Mouse (Mus musculus): ENCODE data around the gene Ltf. TPM values are rescaled to one million over a fixed set of nuclear protein-coding genes. Genes with fewer than 3 reads are reported as not detected.

Gene Ltf
- polyA plus RNA-seq, 1 experiment from 2014 or later: 247 TPM

DNA sequence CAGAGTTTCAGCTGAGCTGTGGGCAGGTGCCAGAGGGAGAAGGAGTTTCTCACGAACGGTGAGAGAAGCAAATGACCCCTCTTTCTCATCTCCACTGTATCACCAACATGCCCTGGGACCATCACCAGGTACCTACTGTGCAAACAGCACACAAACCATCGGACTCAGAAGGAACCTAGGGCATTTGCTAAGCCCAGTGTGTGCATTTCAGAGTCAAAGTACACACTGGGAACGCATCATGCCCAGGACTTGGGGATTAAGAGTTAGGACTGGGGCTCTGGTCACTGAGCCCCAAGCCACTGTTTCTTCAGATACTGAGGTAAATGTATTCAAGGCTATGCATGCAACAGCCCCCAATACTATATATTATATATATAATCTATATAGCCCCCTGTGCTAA, 31.7 kb upstream of the Ltf start:
- Histone ChIP-seq H3K27ac (ENCODE audit: low read depth) (peak overlapping the region; percentile 90), H3K27me3 (ENCODE audit: insufficient read depth, low read length) (no peaks in the 10 kb centered on the region), H3K9ac (replicated peaks) (peak overlapping the region; percentile 42; the same call in 1 of the 2 replicates), H3K4me3 (ENCODE audit: low read depth, low read length) (peak overlapping the region; percentile 1), H3K4me2 (ENCODE audit: low read depth, low read length) (peak overlapping the region; percentile 68), H3K4me1 (ENCODE audit: insufficient read depth) (peaks cover 10% of the 10 kb centered on the region), H3K9me3 (ENCODE audit: low read length) (no peaks in the 10 kb centered on the region), H3K36me3 (replicated peaks; ENCODE audit: insufficient read depth, low read length) (no peaks in the 10 kb centered on the region)
- no peak for ATAC-seq
- DNase-seq: no peak
- 64% methylated on average over 4 of the region's 4 CpGs for WGBS (ENCODE audit: insufficient replicate concordance)
- TF ChIP-seq EP300 (IDR thresholded peaks at IDR 0.05; ENCODE audit: low read depth) (no peak), CTCF (IDR thresholded peaks at IDR 0.05; ENCODE audit: low read depth) (no peak)

DNA sequence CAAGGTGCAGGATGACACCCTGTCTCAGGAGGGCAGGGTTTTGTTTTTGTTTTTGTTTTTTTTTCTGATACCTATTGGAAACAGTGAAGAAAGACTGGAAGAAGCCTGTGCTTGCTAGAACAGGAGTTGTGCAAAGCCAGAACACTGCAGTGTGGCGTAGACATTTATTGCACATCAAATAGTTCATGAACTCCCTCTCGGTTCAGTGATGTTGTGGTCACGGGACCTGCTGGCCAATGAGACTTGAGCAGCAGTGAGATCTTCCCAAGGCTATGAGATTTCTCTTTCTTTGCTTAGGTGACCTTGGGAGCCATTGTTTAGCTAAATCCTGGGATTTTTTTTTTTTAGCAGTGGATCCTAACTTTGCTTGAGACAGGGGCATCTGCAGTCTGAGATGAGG, 31.0 kb upstream of the Ltf start:
- 0 out of 2 replicates have a peak, but pooled peaks have one; percentile 9 for TF ChIP-seq EP300 (IDR thresholded peaks at IDR 0.05; ENCODE audit: low read depth)
- no peak for TF ChIP-seq CTCF (IDR thresholded peaks at IDR 0.05; ENCODE audit: low read depth)
- Histone ChIP-seq H3K9ac (replicated peaks) (peak overlapping the region; percentile 63; the same call in 1 of the 2 replicates), H3K27ac (ENCODE audit: low read depth) (peak overlapping the region; percentile 90), H3K9me3 (ENCODE audit: low read length) (no peaks in the 10 kb centered on the region), H3K4me1 (ENCODE audit: insufficient read depth) (peaks cover 10% of the 10 kb centered on the region), H3K4me2 (ENCODE audit: low read depth, low read length) (peak overlapping the region; percentile 68), H3K36me3 (replicated peaks; ENCODE audit: insufficient read depth, low read length) (no peaks in the 10 kb centered on the region), H3K27me3 (ENCODE audit: insufficient read depth, low read length) (no peaks in the 10 kb centered on the region), H3K4me3 (ENCODE audit: low read depth, low read length) (peak overlapping the region; percentile 42; the same call in 1 of the 2 replicates)
- DNase-seq: no peak
- WGBS (ENCODE audit: insufficient replicate concordance): 48% methylated on average over 3 of the region's 3 CpGs
- ATAC-seq: peak; percentile 66

DNA sequence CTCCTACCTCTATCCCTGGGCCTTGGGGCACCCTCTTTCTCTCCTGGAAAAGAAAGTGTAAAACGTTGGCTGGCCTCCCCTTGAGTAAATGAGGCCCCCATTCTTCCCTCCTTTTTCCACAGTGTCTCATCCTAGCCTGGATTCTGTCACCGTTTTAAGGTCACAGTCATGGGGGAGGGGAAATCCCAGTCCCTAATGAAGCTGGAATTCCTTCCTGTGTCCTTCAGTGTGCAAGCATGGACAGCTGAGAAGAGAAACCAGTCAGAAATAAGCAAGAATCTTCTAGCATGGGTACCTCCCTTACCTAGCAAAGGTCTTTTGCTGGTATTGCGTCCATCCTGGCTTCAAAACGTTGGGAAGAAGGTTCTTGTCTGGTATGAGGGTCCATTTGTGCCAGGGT, 29.9 kb upstream of the Ltf start:
- H3K4me1 ChIP-seq (ENCODE audit: insufficient read depth): peaks cover 9% of the 10 kb centered on the region
- WGBS (ENCODE audit: insufficient replicate concordance): 43% methylated on average over 4 of the region's 4 CpGs
- H3K4me3 ChIP-seq (ENCODE audit: low read depth, low read length): peak overlapping the region; percentile 42
- TF ChIP-seq EP300 (IDR thresholded peaks at IDR 0.05; ENCODE audit: low read depth) (no peak), CTCF (IDR thresholded peaks at IDR 0.05; ENCODE audit: low read depth) (no peak)
- H3K9me3 ChIP-seq (ENCODE audit: low read length): no peaks in the 10 kb centered on the region
- H3K27me3 ChIP-seq (ENCODE audit: insufficient read depth, low read length): no peaks in the 10 kb centered on the region
- H3K36me3 ChIP-seq (replicated peaks; ENCODE audit: insufficient read depth, low read length): no peaks in the 10 kb centered on the region
- peak overlapping the region; percentile 63 for H3K9ac ChIP-seq (replicated peaks)
- H3K4me2 ChIP-seq (ENCODE audit: low read depth, low read length): peak overlapping the region; percentile 68
- ATAC-seq: no peak
- H3K27ac ChIP-seq (ENCODE audit: low read depth): peak overlapping the region; percentile 90
- no peak for DNase-seq

DNA sequence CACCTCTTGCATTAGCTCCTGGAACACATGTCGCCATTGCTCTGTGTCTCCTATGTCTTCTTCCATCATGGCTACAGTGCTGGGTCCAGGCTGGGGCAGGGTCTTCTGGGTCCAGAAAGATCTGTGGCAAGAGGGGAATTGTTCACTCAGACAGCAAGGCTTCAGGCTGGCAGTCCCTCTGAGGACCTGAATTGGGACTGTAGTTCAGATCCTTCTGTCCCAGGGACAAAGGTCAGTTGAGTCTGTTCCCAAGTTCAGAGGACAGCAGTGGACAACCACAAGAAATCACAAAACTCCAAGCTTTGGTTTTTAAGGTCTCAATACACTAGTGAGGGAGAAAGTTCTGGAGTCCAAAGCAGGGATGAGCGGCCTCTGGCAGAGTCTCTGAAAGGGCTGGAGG, 29.5 kb upstream of the Ltf start:
- peak overlapping the region; percentile 68 for H3K4me2 ChIP-seq (ENCODE audit: low read depth, low read length)
- no peak for TF ChIP-seq EP300 (IDR thresholded peaks at IDR 0.05; ENCODE audit: low read depth)
- no peak for TF ChIP-seq CTCF (IDR thresholded peaks at IDR 0.05; ENCODE audit: low read depth)
- 61% methylated on average over 2 of the region's 2 CpGs for WGBS (ENCODE audit: insufficient replicate concordance)

DNA sequence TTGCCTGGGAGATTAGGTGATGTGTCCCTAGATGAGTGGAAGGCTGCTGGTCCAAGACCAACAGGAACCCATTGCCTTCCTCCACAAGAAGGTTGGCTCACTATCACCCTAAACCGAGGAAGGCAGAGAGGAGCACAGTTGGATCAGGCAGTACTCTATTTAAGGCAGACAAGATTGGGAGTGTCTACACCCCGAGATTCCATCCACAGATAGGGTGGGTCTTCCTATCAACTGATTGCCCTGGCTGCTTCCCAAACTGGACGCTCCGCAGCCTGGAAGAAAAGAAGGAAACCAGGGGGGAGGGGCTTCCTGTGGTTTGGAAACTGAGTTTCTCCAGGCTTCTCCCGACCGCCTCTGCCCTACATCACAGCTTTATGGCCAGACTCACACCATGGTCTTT, 28.9 kb upstream of the Ltf start, which contains the start of gene Rtp3:
Rtp3 (minus strand) TSS at position 380 of the 400 bp plus-strand sequence.
- Histone ChIP-seq H3K4me2 (ENCODE audit: low read depth, low read length) (peak within 1 kb of the TSS; percentile 68), H3K36me3 (replicated peaks; ENCODE audit: insufficient read depth, low read length) (no peaks in the 10 kb centered on the region)

More for the DNA sequence above, 29.5 kb upstream of the Ltf start:
- H3K27ac ChIP-seq (ENCODE audit: low read depth): peak overlapping the region; percentile 90
- no peak for DNase-seq
- no peak for ATAC-seq
- H3K9me3 ChIP-seq (ENCODE audit: low read length): no peaks in the 10 kb centered on the region
- H3K9ac ChIP-seq (replicated peaks): peak overlapping the region; percentile 63
- peaks cover 6% of the 10 kb centered on the region for H3K4me1 ChIP-seq (ENCODE audit: insufficient read depth)
- H3K4me3 ChIP-seq (ENCODE audit: low read depth, low read length): peak overlapping the region; percentile 42
- no peaks in the 10 kb centered on the region for H3K27me3 ChIP-seq (ENCODE audit: insufficient read depth, low read length)
- no peaks in the 10 kb centered on the region for H3K36me3 ChIP-seq (replicated peaks; ENCODE audit: insufficient read depth, low read length)

DNA sequence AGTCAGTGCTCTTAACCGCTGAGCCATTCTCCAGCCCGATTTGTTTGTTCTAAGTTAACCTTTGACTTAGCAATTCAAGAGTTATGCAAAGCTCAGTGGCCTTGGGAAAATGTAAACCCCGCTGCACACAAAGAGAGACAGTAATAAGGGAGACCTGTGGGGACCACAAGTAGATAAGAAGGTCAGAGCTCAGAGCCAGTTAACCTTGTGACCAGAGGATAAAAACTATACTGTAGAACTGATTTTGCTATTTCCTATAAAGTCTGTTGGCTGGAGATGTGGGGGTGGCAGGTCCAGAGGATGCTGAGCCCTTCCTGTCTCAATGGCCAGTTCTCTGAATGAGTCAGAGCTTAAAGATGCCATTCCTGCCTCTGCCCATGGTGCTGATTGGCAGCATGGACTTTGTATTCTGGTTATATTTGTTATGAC, 25.8 kb upstream of the Ltf start:
- Histone ChIP-seq H3K9me3 (ENCODE audit: low read length) (no peaks in the 10 kb centered on the region), H3K9ac (replicated peaks) (no peak overlapping the region), H3K4me3 (ENCODE audit: low read depth, low read length) (no peak overlapping the region), H3K27me3 (ENCODE audit: insufficient read depth, low read length) (no peaks in the 10 kb centered on the region), H3K4me1 (ENCODE audit: insufficient read depth) (peaks cover 13% of the 10 kb centered on the region), H3K36me3 (replicated peaks; ENCODE audit: insufficient read depth, low read length) (no peaks in the 10 kb centered on the region), H3K27ac (ENCODE audit: low read depth) (peak overlapping the region; percentile 75), H3K4me2 (ENCODE audit: low read depth, low read length) (peak overlapping the region; percentile 29; the same call in 1 of the 2 replicates)
- 38% methylated on average over 3 of the region's 3 CpGs for WGBS (ENCODE audit: insufficient replicate concordance)
- peak; percentile 49 for TF ChIP-seq EP300 (IDR thresholded peaks at IDR 0.05; ENCODE audit: low read depth)
- no peak for TF ChIP-seq CTCF (IDR thresholded peaks at IDR 0.05; ENCODE audit: low read depth)
- DNase-seq (peak; percentile 45), ATAC-seq (peak; percentile 44)

More for the DNA sequence above, 28.9 kb upstream of the Ltf start, which contains the start of gene Rtp3:
- Histone ChIP-seq H3K9ac (replicated peaks) (peak within 1 kb of the TSS; percentile 63), H3K4me1 (ENCODE audit: insufficient read depth) (peaks cover 10% of the 10 kb centered on the region), H3K27me3 (ENCODE audit: insufficient read depth, low read length) (no peaks in the 10 kb centered on the region), H3K27ac (ENCODE audit: low read depth) (peak within 1 kb of the TSS; percentile 90), H3K9me3 (ENCODE audit: low read length) (no peaks in the 10 kb centered on the region), H3K4me3 (ENCODE audit: low read depth, low read length) (peak within 1 kb of the TSS; percentile 42)
- no peak for TF ChIP-seq CTCF (IDR thresholded peaks at IDR 0.05; ENCODE audit: low read depth)
- no peak for TF ChIP-seq EP300 (IDR thresholded peaks at IDR 0.05; ENCODE audit: low read depth)
- 23% methylated on average over 6 of the region's 6 CpGs for WGBS (ENCODE audit: insufficient replicate concordance)
- no peak for ATAC-seq
- no peak for DNase-seq
